Mouse (Mus musculus) G1E (cell line): ENCODE measurements around the gene Setd5.

Source experiments
- CTCF ChIP-seq: IDR thresholded peaks from 2 replicates; pipeline ENCODE4 v1.5.1; 2012; ENCODE audit warnings: low read depth, low read length, inconsistent platforms, mixed read lengths
- GATA1 ChIP-seq: IDR thresholded peaks from 2 replicates; pipeline ENCODE4 v1.6.1; 2012; ENCODE audit warnings: borderline replicate concordance, low read length, inconsistent platforms, mixed read lengths
- GATA2 ChIP-seq: IDR thresholded peaks from 2 replicates; pipeline ENCODE4 v1.6.1; 2012; ENCODE audit warnings: low read depth, low read length, inconsistent platforms, borderline replicate concordance
- TAL1 ChIP-seq: conservative IDR thresholded peaks from 2 replicates; pipeline ENCODE4 v1.6.1; 2012; ENCODE audit warnings: low read depth, low read length, inconsistent platforms, mixed read lengths

DNA sequence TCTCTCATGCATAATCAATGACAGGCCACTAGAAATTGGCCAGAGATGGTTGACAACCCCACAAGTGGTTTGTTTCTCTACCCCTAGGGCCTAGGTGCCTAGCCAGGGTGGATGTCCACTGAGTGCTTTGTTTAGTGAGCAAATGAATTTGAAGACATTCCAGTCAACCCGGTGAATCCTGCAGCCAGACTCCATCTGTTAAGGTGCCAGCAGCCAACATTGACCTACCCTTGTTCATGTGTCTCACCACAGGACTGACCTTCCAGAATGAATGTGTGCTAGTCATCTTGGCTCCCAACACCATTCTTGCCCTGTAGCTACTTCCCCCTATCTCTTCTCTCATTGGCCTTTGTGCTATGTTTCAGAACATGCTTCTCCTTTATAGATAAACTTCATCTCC lies 84.8 kb downstream of the Setd5 start:
- TF ChIP-seq CTCF = no peak
- no peak for TF ChIP-seq TAL1
- TF ChIP-seq GATA1 = no peak
- no peak for TF ChIP-seq GATA2
